Mouse (Mus musculus): ENCODE results near the gene Dnal1.

GRCm38 (mm10) chr12:84107692-84108091, 6.5 kb upstream of the Dnal1 start:
- TF ChIP-seq POLR2A (IDR thresholded peaks at IDR 0.05; ENCODE audit: low read depth, low read length) (no peak), CTCF (conservative IDR thresholded peaks at IDR 0.05; ENCODE audit: insufficient read depth, insufficient read length, low read depth, low read length) (no peak)
